Mouse (Mus musculus): ENCODE data around the gene Rtkn. TPM values are rescaled to one million over a fixed set of nuclear protein-coding genes. Genes with fewer than 3 reads are reported as not detected.
A peak's percentile ranks its signal among the peaks of the same experiment; 100 is the strongest.

The Rtkn gene
- 12.1 and 17.9 TPM in 2 replicates for polyA plus RNA-seq (2015; fragmentation: Nextera tagmentation; extraction: Ambion mirVana)

DNA sequence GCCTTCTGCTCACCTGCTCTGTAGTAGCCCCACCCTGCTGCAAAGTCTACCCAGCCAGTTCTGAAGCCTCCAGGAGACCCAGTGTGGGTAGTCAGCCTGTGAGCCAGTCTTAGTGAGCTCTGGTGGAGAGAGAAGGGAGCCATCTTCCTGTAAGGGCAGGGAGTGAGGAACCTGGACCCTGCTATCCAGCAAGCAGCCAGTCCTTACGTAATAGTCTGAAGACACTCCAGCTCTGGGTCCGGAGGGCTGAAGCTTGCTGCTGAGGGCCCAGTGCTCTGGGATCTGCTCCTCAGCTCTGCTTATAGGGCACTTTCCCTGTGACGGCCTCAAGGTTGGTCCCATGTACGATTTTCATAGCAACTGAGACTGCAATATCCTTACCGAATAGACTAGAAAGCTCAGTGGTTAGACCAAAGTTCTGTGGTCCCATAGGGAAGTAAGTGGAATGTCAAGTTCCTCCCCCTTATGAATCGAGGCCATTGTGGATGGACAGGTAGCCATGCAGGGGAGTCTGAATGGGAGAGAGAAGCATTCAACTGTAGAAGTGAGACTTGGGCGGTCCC, at the start of gene Rtkn:
Rtkn (plus strand) TSS at position 513 of the 563 bp plus-strand sequence.
- no peaks in the 10 kb centered on the region for H3K36me3 ChIP-seq (replicated peaks)
- 57% methylated on average over 7 of the region's 7 CpGs for WGBS (ENCODE audit: insufficient replicate concordance)
- H3K27me3 ChIP-seq, result peaks cover 56% of the 10 kb centered on the region
- H3K4me2 ChIP-seq, result peak within 1 kb of the TSS; percentile 64
- H3K9me3 ChIP-seq (replicated peaks), result no peaks in the 10 kb centered on the region
- ATAC-seq (ENCODE audit: insufficient read depth), result no peak
- peaks cover 55% of the 10 kb centered on the region for H3K4me1 ChIP-seq (replicated peaks)
- H3K27ac ChIP-seq (replicated peaks), result peak within 1 kb of the TSS; percentile 81
- peak within 1 kb of the TSS; percentile 55 for H3K4me3 ChIP-seq (replicated peaks)
- H3K9ac ChIP-seq, result no peak within 1 kb of the TSS

GRCm38 (mm10) chr6:83086121-83087035, 48.9 kb upstream of the Rtkn start, which contains the start of gene Lbx2:
Gene Lbx2 (plus strand): TSS chr6:83086367.
- 0 out of 2 replicates have a peak within 1 kb of the TSS, but pooled peaks have one; percentile 17 for H3K4me3 ChIP-seq (replicated peaks)
- 4% methylated on average over 42 of the region's 42 CpGs for WGBS (ENCODE audit: insufficient replicate concordance)
- no peak for ATAC-seq (ENCODE audit: insufficient read depth)
- H3K36me3 ChIP-seq (replicated peaks), result peaks cover 6% of the 10 kb centered on the region; the same call in 1 of the 2 replicates
- H3K27me3 ChIP-seq, result peaks cover 92% of the 10 kb centered on the region
- no peak within 1 kb of the TSS for H3K27ac ChIP-seq (replicated peaks)
- no peaks in the 10 kb centered on the region for H3K9me3 ChIP-seq (replicated peaks)
- peaks cover 12% of the 10 kb centered on the region; the same call in 1 of the 2 replicates for H3K4me1 ChIP-seq (replicated peaks)
- H3K4me2 ChIP-seq, result peak within 1 kb of the TSS; percentile 44
- H3K9ac ChIP-seq, result no peak within 1 kb of the TSS

DNA sequence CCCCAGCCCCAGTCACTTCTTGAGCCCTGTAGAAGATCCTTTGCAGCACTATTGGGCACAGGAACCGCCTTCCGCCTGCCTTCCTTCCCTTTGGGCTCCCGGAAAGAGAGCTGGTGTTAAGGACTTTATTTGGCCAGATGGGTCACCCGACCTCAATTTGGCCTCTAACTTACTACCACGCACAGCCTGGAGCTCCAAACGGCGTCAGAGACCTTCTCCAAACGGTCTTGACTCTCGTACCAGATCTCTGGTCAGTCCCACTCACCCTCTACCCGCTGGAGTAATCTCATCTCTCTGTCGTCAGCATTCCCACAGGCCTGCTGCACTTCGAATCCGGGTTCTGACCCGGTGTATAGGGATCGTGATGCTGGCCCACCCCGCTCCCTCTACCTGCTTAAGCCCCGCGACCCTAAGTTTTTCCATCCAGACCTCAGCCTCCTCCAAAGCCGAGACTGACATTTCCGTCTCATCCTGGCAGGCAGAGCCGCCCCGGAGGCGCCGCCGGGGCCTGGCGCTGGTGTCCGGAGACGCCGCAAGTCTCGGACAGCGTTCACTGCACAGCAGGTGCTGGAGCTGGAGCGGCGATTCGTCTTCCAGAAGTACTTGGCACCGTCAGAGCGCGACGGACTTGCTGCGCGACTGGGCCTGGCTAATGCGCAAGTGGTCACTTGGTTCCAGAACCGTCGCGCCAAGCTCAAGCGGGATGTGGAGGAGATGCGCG, 47.9 kb upstream of the Rtkn start:
- peaks cover 12% of the 10 kb centered on the region; the same call in 1 of the 2 replicates for H3K4me1 ChIP-seq (replicated peaks)
- no peaks in the 10 kb centered on the region for H3K36me3 ChIP-seq (replicated peaks)
- no peak for ATAC-seq (ENCODE audit: insufficient read depth)
- no peak overlapping the region for H3K27ac ChIP-seq (replicated peaks)
- no peaks in the 10 kb centered on the region for H3K9me3 ChIP-seq (replicated peaks)
- WGBS (ENCODE audit: insufficient replicate concordance), result 4% methylated on average over 47 of the region's 47 CpGs
- H3K4me3 ChIP-seq (replicated peaks), result peak overlapping the region; percentile 17; the same call in 1 of the 2 replicates
- H3K9ac ChIP-seq, result no peak overlapping the region
- H3K4me2 ChIP-seq, result peak overlapping the region; percentile 44
- H3K27me3 ChIP-seq, result peaks cover 98% of the 10 kb centered on the region

- Histone ChIP-seq H3K27ac (replicated peaks) (no peak overlapping the region), H3K4me3 (replicated peaks) (peak overlapping the region; percentile 17; the same call in 1 of the 2 replicates), H3K27me3 (peaks cover 98% of the 10 kb centered on the region), H3K4me2 (peak overlapping the region; percentile 44; the same call in 1 of the 2 replicates), H3K9ac (no peak overlapping the region), H3K36me3 (replicated peaks) (no peaks in the 10 kb centered on the region), H3K9me3 (replicated peaks) (no peaks in the 10 kb centered on the region), H3K4me1 (replicated peaks) (peaks cover 12% of the 10 kb centered on the region; the same call in 1 of the 2 replicates)
- 16% methylated on average over 9 of the region's 9 CpGs for WGBS (ENCODE audit: insufficient replicate concordance)
- ATAC-seq (ENCODE audit: insufficient read depth), result no peak
Observed at GRCm38 (mm10) chr6:83087926-83088260, 47.4 kb upstream of the Rtkn start.

DNA sequence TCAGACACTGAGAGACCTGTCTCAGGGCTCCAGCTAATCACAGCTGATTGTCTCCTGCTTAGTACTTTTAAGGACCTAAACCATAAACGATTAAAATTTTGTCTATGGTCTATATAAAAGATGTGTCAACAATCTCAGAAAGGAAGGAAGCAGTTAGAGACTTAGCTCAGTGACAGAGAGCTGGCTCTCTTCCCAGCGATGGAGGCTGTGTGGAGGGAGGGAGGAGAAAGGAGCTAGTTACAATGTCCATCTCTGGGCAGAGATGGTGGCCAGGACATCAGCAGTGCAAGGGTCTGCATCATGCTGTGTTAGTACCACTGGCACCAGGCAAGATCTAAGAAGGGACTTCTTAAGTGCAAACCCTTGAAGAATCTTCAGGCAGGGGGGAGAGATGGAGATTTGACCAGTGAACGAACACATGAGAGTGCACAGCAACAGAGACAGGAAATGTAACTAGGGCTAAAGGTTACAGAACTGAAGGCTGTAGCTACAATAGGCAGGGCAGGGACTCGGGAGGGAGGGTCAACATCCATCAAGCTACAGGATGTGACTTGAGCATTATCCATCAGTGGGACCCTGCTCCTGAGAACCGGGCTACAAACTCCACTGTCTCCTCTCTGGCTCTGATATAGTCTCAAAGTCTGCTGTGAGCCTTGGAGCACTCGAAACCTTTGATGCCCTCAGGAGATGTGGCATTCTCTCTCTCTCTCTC, 42.7 kb upstream of the Rtkn start:
- H3K4me3 ChIP-seq (replicated peaks), result no peak overlapping the region
- no peak overlapping the region for H3K27ac ChIP-seq (replicated peaks)
- ATAC-seq (ENCODE audit: insufficient read depth), result no peak
- H3K4me1 ChIP-seq (replicated peaks), result peaks cover 3% of the 10 kb centered on the region; the same call in 1 of the 2 replicates
- no peak overlapping the region for H3K4me2 ChIP-seq
- H3K27me3 ChIP-seq, result peaks cover 84% of the 10 kb centered on the region
- H3K9ac ChIP-seq, result no peak overlapping the region
- WGBS (ENCODE audit: insufficient replicate concordance), result 15% methylated on average over 6 of the region's 6 CpGs
- H3K36me3 ChIP-seq (replicated peaks), result no peaks in the 10 kb centered on the region
- no peaks in the 10 kb centered on the region for H3K9me3 ChIP-seq (replicated peaks)

DNA sequence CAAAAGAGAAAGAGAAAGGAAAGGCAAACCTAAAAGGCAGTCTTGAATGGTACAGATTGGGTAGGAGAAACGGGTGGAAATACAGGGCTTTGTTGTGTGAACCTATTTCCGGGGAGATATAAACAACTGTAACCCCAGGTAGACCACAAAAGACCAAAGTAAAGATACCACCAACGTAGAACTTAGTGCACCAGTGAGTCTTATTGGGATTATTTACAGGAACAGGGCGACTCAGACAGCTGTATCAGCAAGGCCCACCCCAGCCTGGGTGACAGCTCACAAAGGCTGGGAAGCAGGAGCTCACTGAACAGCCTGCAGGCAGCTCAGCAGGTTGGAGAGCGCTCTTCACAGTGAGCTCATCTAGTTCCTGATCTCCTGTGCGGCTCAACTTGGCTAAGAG, 39.3 kb upstream of the Rtkn start:
- Histone ChIP-seq H3K4me1 (replicated peaks) (peaks cover 4% of the 10 kb centered on the region), H3K27ac (replicated peaks) (no peak overlapping the region), H3K4me3 (replicated peaks) (no peak overlapping the region), H3K36me3 (replicated peaks) (no peaks in the 10 kb centered on the region), H3K9me3 (replicated peaks) (no peaks in the 10 kb centered on the region), H3K4me2 (no peak overlapping the region), H3K9ac (no peak overlapping the region), H3K27me3 (peaks cover 67% of the 10 kb centered on the region)
- ATAC-seq (ENCODE audit: insufficient read depth), result no peak
- 37% methylated on average over 6 of the region's 6 CpGs for WGBS (ENCODE audit: insufficient replicate concordance)

DNA sequence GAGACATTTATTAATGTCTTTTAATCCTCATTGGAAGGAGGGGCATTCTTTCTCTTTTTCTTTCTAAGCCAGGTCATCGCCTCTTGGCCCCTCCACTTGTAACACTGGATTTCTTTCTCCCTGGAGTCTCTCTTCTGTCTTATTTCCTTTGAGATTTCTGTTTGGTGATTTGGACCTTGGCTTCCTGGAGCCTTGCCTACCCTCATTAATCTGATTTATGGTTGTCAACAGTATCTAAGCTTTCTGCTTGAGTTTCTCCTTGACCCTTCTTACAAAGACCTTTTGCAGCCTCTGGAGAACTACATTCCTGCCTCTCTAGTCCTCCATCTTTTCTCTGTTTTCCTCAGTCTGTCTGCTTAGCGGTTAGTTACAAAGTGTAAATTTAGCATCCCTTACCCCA, 36.9 kb upstream of the Rtkn start:
- Histone ChIP-seq H3K4me2 (no peak overlapping the region), H3K27me3 (peaks cover 46% of the 10 kb centered on the region), H3K27ac (replicated peaks) (no peak overlapping the region), H3K9me3 (replicated peaks) (no peaks in the 10 kb centered on the region), H3K9ac (no peak overlapping the region), H3K36me3 (replicated peaks) (peaks cover 1% of the 10 kb centered on the region; the same call in 1 of the 2 replicates), H3K4me3 (replicated peaks) (no peak overlapping the region), H3K4me1 (replicated peaks) (peaks cover 26% of the 10 kb centered on the region)
- 70% methylated on average over 2 of the region's 2 CpGs for WGBS (ENCODE audit: insufficient replicate concordance)
- no peak for ATAC-seq (ENCODE audit: insufficient read depth)

DNA sequence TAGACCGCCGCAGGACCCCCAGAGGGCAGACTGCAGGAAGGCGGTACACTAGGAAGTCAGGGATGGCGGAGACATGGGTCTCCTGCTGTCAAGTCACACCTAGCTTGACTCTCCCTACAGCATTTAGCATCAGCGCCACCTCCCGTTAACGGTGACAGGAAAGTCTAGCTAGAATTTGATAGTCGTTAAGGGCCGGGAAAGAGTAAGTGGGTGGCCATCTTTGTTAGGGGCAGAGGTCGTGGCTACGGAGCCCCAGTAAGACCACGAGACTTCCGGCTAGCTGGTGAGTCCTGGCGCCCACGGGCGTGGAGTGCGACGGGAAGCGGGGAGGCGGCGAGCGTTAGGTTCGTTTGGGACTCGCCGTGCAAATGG, 34.0 kb upstream of the Rtkn start, which contains the start of the genes Ccdc142 and Gm42688:
Ccdc142 (plus strand) TSS at position 286 of the 372 bp plus-strand sequence.
Gm42688 (plus strand) TSS at position 302 of the 372 bp plus-strand sequence.
- Histone ChIP-seq H3K27me3 (peaks cover 26% of the 10 kb centered on the region), H3K9ac (peak within 1 kb of the TSS; percentile 78), H3K27ac (replicated peaks) (peak within 1 kb of the TSS; percentile 81), H3K4me3 (replicated peaks) (peak within 1 kb of the TSS; percentile 73), H3K9me3 (replicated peaks) (no peaks in the 10 kb centered on the region), H3K4me1 (replicated peaks) (peaks cover 29% of the 10 kb centered on the region), H3K36me3 (replicated peaks) (peaks cover 11% of the 10 kb centered on the region; the same call in 1 of the 2 replicates), H3K4me2 (peak within 1 kb of the TSS; percentile 100)
- WGBS (ENCODE audit: insufficient replicate concordance), result 1% methylated on average over 25 of the region's 25 CpGs
- peak; percentile 79 for ATAC-seq (ENCODE audit: insufficient read depth)

GRCm38 (mm10) chr6:83101688-83102556, 33.3 kb upstream of the Rtkn start:
- ATAC-seq (ENCODE audit: insufficient read depth), result peak; percentile 76
- Histone ChIP-seq H3K27ac (replicated peaks) (peak overlapping the region; percentile 81), H3K9ac (peak overlapping the region; percentile 78), H3K4me1 (replicated peaks) (peaks cover 29% of the 10 kb centered on the region), H3K36me3 (replicated peaks) (peaks cover 15% of the 10 kb centered on the region; the same call in 1 of the 2 replicates), H3K4me3 (replicated peaks) (peak overlapping the region; percentile 73), H3K9me3 (replicated peaks) (no peaks in the 10 kb centered on the region), H3K27me3 (peaks cover 23% of the 10 kb centered on the region), H3K4me2 (peak overlapping the region; percentile 100)
- under 1% methylated on average over 74 of the region's 74 CpGs for WGBS (ENCODE audit: insufficient replicate concordance)
